Mouse (Mus musculus) E14TG2a.4 (cell line): Measurements from ENCODE around the gene Ebf3.

ENCODE experiments used
- CTCF ChIP-seq: conservative IDR thresholded peaks from 2 replicates; pipeline ENCODE4 v1.5.1; 2014; ENCODE audit warnings: low read length
- NANOG ChIP-seq: IDR thresholded peaks from 2 replicates; pipeline ENCODE4 v1.6.1; 2014; ENCODE audit warnings: borderline replicate concordance, low read length, mixed read lengths

DNA sequence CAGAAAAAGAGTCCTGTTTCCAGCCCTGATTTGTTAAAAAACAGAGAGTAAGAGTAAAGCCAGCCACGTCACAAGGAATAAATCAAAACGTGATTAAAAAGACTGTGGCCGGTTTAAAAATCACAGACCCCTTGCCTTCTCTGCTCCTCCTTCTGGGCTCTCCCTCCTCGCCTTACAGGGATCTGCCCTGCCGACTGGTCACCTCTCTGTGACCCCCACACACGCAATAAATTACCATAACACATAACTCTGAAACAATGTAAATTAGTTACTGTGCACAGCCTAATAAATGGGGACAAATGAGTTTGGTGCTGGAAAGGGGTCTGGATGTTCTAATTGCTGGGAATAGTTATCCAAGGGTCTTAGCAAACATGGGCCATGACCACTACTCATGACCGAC, 17.1 kb downstream of the Ebf3 start:
- no peak for TF ChIP-seq CTCF
- no peak for TF ChIP-seq NANOG
